Mouse (Mus musculus): Measurements from ENCODE around the gene Tmem165.

DNA sequence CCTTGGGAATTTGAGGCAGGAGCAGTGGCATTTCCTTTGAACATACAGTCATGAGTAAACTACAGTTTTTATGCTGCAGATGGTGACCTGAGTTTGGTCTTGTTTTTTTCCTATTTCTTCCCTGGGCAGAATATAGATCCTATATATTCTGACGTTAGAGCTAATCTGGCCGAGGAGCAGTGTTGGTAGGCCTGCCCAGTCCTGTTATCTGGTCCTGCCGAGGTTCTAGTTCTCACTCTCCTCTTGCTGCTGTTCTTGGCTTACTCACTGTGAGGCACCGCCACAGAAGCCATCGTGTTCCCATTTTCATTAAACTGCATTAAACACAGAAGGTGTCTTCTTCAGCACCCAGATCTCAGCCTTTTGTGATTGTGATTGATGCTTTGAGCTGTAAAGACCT, 4.2 kb downstream of the Tmem165 start:
- TF ChIP-seq CTCF (IDR thresholded peaks at IDR 0.05; ENCODE audit: insufficient read depth, low read depth, low read length) (no peak), POLR2A (IDR thresholded peaks at IDR 0.05; ENCODE audit: insufficient read depth, low read depth, low read length) (no peak)
